Mouse (Mus musculus): ENCODE results near the gene Sprr2f.

DNA sequence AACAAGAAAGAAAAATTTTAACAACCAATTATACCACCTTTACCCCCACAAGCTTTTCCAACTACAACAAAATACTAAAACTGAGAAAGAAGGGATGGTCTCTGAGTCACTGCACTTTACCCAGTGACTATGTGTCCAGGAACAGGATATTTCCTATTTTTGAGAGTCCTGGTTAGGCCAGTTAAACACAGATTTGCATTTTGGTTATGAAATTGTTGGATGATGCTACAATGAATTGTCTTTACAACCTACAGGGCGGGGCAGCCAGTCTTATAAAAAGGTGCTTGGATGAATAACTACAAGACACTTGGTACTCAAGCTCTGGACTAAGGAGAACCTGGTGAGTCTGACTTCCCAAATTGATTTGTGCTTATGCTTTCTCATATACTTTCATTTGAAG, 20.4 kb downstream of the Sprr2f start, which contains the start of gene Sprr2h:
- TF ChIP-seq CTCF (IDR thresholded peaks at IDR 0.05) = no peak
- no peak for TF ChIP-seq EP300 (IDR thresholded peaks at IDR 0.05)
